Mouse (Mus musculus): ENCODE measurements around the gene Babam2. TPM values are rescaled to one million over a fixed set of nuclear protein-coding genes. Genes with fewer than 3 reads are reported as not detected.

Babam2 gene
- polyA plus RNA-seq, 1 experiment from 2014 or later: 58.2 TPM

- Histone ChIP-seq H3K4me2 (no peak overlapping the region), H3K9me3 (no peaks in the 10 kb centered on the region), H3K36me3 (no peaks in the 10 kb centered on the region), H3K9ac (no peak overlapping the region), H3K4me1 (no peaks in the 10 kb centered on the region), H3K27ac (0 out of 2 replicates have a peak overlapping the region, but pooled peaks have one; percentile 21), H3K4me3 (replicated peaks) (no peak overlapping the region), H3K27me3 (replicated peaks) (no peaks in the 10 kb centered on the region)
- no peak for ATAC-seq (ENCODE audit: insufficient read depth, low FRiP score, low read depth)
- 78% methylated on average over 3 of the region's 3 CpGs for WGBS
Observed at GRCm38 (mm10) chr5:31875443-31875842, 178.0 kb downstream of the Babam2 start.

- H3K27ac ChIP-seq: peak overlapping the region; percentile 7; the same call in 1 of the 2 replicates
- 56% methylated on average over 8 of the region's 8 CpGs for WGBS
- H3K27me3 ChIP-seq (replicated peaks): no peaks in the 10 kb centered on the region
- H3K36me3 ChIP-seq: no peaks in the 10 kb centered on the region
- H3K9me3 ChIP-seq: no peaks in the 10 kb centered on the region
- H3K9ac ChIP-seq: no peak overlapping the region
- H3K4me2 ChIP-seq: no peak overlapping the region
- H3K4me1 ChIP-seq: no peaks in the 10 kb centered on the region
- ATAC-seq (ENCODE audit: insufficient read depth, low FRiP score, low read depth): no peak
- no peak overlapping the region for H3K4me3 ChIP-seq (replicated peaks)
Observed at GRCm38 (mm10) chr5:31876216-31876974, 178.9 kb downstream of the Babam2 start.

GRCm38 (mm10) chr5:31880457-31880856, 183.0 kb downstream of the Babam2 start:
- no peak overlapping the region for H3K9ac ChIP-seq
- no peaks in the 10 kb centered on the region for H3K27me3 ChIP-seq (replicated peaks)
- no peaks in the 10 kb centered on the region for H3K36me3 ChIP-seq
- WGBS: 57% methylated on average over 2 of the region's 2 CpGs
- no peaks in the 10 kb centered on the region for H3K9me3 ChIP-seq
- H3K4me1 ChIP-seq: no peaks in the 10 kb centered on the region
- no peak overlapping the region for H3K4me3 ChIP-seq (replicated peaks)
- no peak for ATAC-seq (ENCODE audit: insufficient read depth, low FRiP score, low read depth)
- H3K4me2 ChIP-seq: no peak overlapping the region
- H3K27ac ChIP-seq: no peak overlapping the region

GRCm38 (mm10) chr5:31882297-31882696, 184.8 kb downstream of the Babam2 start:
- H3K9ac ChIP-seq: no peak overlapping the region
- no peak overlapping the region for H3K4me3 ChIP-seq (replicated peaks)
- peak overlapping the region; percentile 77 for H3K27ac ChIP-seq
- H3K36me3 ChIP-seq: no peaks in the 10 kb centered on the region
- H3K27me3 ChIP-seq (replicated peaks): no peaks in the 10 kb centered on the region
- no peak for ATAC-seq (ENCODE audit: insufficient read depth, low FRiP score, low read depth)
- no peaks in the 10 kb centered on the region for H3K9me3 ChIP-seq
- no peaks in the 10 kb centered on the region for H3K4me1 ChIP-seq
- H3K4me2 ChIP-seq: no peak overlapping the region
- 47% methylated on average over 3 of the region's 3 CpGs for WGBS

- 51% methylated on average over 4 of the region's 4 CpGs for WGBS
- Histone ChIP-seq H3K27ac (peak overlapping the region; percentile 60), H3K9ac (no peak overlapping the region), H3K36me3 (no peaks in the 10 kb centered on the region), H3K9me3 (no peaks in the 10 kb centered on the region), H3K27me3 (replicated peaks) (no peaks in the 10 kb centered on the region), H3K4me1 (0 out of 2 replicates have a peak, but pooled peaks cover 3% of the 10 kb centered on the region), H3K4me2 (no peak overlapping the region), H3K4me3 (replicated peaks) (no peak overlapping the region)
- no peak for ATAC-seq (ENCODE audit: insufficient read depth, low FRiP score, low read depth)
Observed at GRCm38 (mm10) chr5:31884962-31885361, 187.5 kb downstream of the Babam2 start.

- Histone ChIP-seq H3K9ac (no peak overlapping the region), H3K27me3 (replicated peaks) (no peaks in the 10 kb centered on the region), H3K4me1 (0 out of 2 replicates have a peak, but pooled peaks cover 3% of the 10 kb centered on the region), H3K36me3 (no peaks in the 10 kb centered on the region), H3K27ac (no peak overlapping the region), H3K9me3 (no peaks in the 10 kb centered on the region), H3K4me2 (no peak overlapping the region), H3K4me3 (replicated peaks) (no peak overlapping the region)
- no peak for ATAC-seq (ENCODE audit: insufficient read depth, low FRiP score, low read depth)
- 46% methylated on average over 5 of the region's 5 CpGs for WGBS
Observed at GRCm38 (mm10) chr5:31887590-31887989, 190.1 kb downstream of the Babam2 start.

- Histone ChIP-seq H3K4me3 (replicated peaks) (no peak overlapping the region), H3K27me3 (replicated peaks) (no peaks in the 10 kb centered on the region), H3K36me3 (no peaks in the 10 kb centered on the region), H3K4me1 (0 out of 2 replicates have a peak, but pooled peaks cover 3% of the 10 kb centered on the region), H3K4me2 (no peak overlapping the region), H3K9me3 (no peaks in the 10 kb centered on the region), H3K9ac (no peak overlapping the region), H3K27ac (peak overlapping the region; percentile 16; the same call in 1 of the 2 replicates)
- no peak for ATAC-seq (ENCODE audit: insufficient read depth, low FRiP score, low read depth)
- 71% methylated on average over 3 of the region's 3 CpGs for WGBS
Observed at GRCm38 (mm10) chr5:31888341-31888740, 190.9 kb downstream of the Babam2 start.

- Histone ChIP-seq H3K9ac (no peak overlapping the region), H3K27me3 (replicated peaks) (no peaks in the 10 kb centered on the region), H3K4me3 (replicated peaks) (no peak overlapping the region), H3K4me2 (no peak overlapping the region), H3K27ac (no peak overlapping the region), H3K36me3 (no peaks in the 10 kb centered on the region), H3K4me1 (0 out of 2 replicates have a peak, but pooled peaks cover 3% of the 10 kb centered on the region), H3K9me3 (no peaks in the 10 kb centered on the region)
- 87% methylated on average over 4 of the region's 4 CpGs for WGBS
- ATAC-seq (ENCODE audit: insufficient read depth, low FRiP score, low read depth): no peak
Observed at GRCm38 (mm10) chr5:31892631-31893030, 195.1 kb downstream of the Babam2 start.

GRCm38 (mm10) chr5:31899901-31900300, 202.4 kb downstream of the Babam2 start:
- ATAC-seq (ENCODE audit: insufficient read depth, low FRiP score, low read depth): no peak

GRCm38 (mm10) chr5:31902144-31902543, 204.7 kb downstream of the Babam2 start:
- no peak for ATAC-seq (ENCODE audit: insufficient read depth, low FRiP score, low read depth)
- Histone ChIP-seq H3K9me3 (no peaks in the 10 kb centered on the region), H3K36me3 (no peaks in the 10 kb centered on the region), H3K4me3 (replicated peaks) (no peak overlapping the region), H3K4me2 (no peak overlapping the region), H3K9ac (no peak overlapping the region), H3K27me3 (replicated peaks) (no peaks in the 10 kb centered on the region), H3K4me1 (peaks cover 16% of the 10 kb centered on the region; the same call in 1 of the 2 replicates), H3K27ac (no peak overlapping the region)
- WGBS: 71% methylated on average over 2 of the region's 2 CpGs

More at GRCm38 (mm10) chr5:31899901-31900300, 202.4 kb downstream of the Babam2 start:
- no peaks in the 10 kb centered on the region for H3K36me3 ChIP-seq
- no peak overlapping the region for H3K27ac ChIP-seq
- H3K4me3 ChIP-seq (replicated peaks): no peak overlapping the region
- H3K9ac ChIP-seq: no peak overlapping the region
- 88% methylated on average over 3 of the region's 3 CpGs for WGBS
- H3K4me2 ChIP-seq: no peak overlapping the region
- no peaks in the 10 kb centered on the region for H3K9me3 ChIP-seq
- H3K4me1 ChIP-seq: no peaks in the 10 kb centered on the region
- H3K27me3 ChIP-seq (replicated peaks): no peaks in the 10 kb centered on the region

- Histone ChIP-seq H3K4me1 (peaks cover 16% of the 10 kb centered on the region; the same call in 1 of the 2 replicates), H3K9me3 (no peaks in the 10 kb centered on the region), H3K4me2 (no peak overlapping the region), H3K9ac (no peak overlapping the region), H3K27me3 (replicated peaks) (no peaks in the 10 kb centered on the region), H3K36me3 (no peaks in the 10 kb centered on the region), H3K4me3 (replicated peaks) (no peak overlapping the region), H3K27ac (no peak overlapping the region)
- ATAC-seq (ENCODE audit: insufficient read depth, low FRiP score, low read depth): no peak
- WGBS: 73% methylated on average over 5 of the region's 5 CpGs
Observed at GRCm38 (mm10) chr5:31902891-31903290, 205.4 kb downstream of the Babam2 start.

- Histone ChIP-seq H3K4me1 (peaks cover 16% of the 10 kb centered on the region; the same call in 1 of the 2 replicates), H3K4me2 (no peak overlapping the region), H3K4me3 (replicated peaks) (no peak overlapping the region), H3K36me3 (no peaks in the 10 kb centered on the region), H3K9me3 (no peaks in the 10 kb centered on the region), H3K27ac (peak overlapping the region; percentile 74; the same call in 1 of the 2 replicates), H3K9ac (no peak overlapping the region), H3K27me3 (replicated peaks) (no peaks in the 10 kb centered on the region)
- no peak for ATAC-seq (ENCODE audit: insufficient read depth, low FRiP score, low read depth)
- 75% methylated on average over 6 of the region's 6 CpGs for WGBS
Observed at GRCm38 (mm10) chr5:31904968-31905683, 207.6 kb downstream of the Babam2 start.
